Mouse (Mus musculus) gastrocnemius, adult 8-10 months (tissue): Measurements from ENCODE around the gene Tysnd1. TPM values are rescaled to one million over a fixed set of nuclear protein-coding genes. Genes with fewer than 3 reads are reported as not detected.

Experiments used
- DNase-seq, 2 experiments: peaks; one replicate each; pipeline ENCODE4 v3.0.0; 2022; ENCODE audit warnings: low spot score in 2 of 2
- total RNA-seq, 4 experiments: library from RNA; stranded (reverse); gene quantifications; 2 replicates each; pipeline ENCODE4 v1.2.4; 2022

The Tysnd1 gene
- total RNA-seq, 4 experiments from 2014 or later, result 12.6 to 16.1 (median 14.5) TPM

- DNase-seq, result peak; percentile 97 to 98
Observed at GRCm38 (mm10) chr10:61680015-61680913, 15.1 kb upstream of the Tysnd1 start, which contains the start of gene Sar1a. Sar1a (plus strand) TSS chr10:61680299.

DNA sequence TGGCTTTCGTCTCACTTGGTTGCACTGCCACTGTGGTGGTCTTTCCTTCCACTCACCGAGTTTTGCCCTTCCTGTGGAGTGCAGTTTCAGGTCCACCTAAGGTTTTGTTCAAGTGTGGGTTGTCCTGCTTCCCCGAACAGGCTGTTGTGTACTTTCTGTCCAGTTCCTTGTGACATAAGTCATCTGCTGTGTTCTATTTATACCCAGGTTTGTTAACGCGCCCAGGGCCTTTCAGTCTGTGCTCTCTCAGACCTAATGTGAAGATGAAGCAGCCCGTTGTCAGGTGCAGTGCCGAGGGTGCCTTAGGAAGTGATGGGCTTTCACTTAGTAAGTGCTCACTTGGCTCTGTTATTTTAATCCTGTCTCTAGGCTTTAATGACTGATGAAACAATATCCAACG, 5.9 kb upstream of the Tysnd1 start:
- DNase-seq, result peak; percentile 23 to 37

DNA sequence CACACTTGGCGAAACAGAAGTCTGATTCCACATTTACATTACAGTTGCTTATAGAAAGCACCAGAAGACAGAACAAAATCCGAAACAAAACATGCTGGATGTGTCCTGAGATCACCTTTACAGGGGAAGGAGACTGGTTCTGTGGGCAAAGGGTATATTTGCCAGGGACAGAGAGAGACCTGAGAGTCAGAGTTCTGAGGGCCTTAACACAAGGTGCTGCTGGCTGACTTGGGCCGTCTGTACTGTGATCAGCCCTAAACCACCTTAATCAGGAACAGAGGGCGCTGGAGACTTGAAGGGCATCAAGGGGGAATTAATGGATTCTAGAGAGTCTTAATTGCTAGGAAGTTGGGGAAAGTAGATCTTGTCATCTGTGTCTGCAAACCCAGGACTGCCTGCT, 1.8 kb upstream of the Tysnd1 start:
- no peak for DNase-seq

DNA sequence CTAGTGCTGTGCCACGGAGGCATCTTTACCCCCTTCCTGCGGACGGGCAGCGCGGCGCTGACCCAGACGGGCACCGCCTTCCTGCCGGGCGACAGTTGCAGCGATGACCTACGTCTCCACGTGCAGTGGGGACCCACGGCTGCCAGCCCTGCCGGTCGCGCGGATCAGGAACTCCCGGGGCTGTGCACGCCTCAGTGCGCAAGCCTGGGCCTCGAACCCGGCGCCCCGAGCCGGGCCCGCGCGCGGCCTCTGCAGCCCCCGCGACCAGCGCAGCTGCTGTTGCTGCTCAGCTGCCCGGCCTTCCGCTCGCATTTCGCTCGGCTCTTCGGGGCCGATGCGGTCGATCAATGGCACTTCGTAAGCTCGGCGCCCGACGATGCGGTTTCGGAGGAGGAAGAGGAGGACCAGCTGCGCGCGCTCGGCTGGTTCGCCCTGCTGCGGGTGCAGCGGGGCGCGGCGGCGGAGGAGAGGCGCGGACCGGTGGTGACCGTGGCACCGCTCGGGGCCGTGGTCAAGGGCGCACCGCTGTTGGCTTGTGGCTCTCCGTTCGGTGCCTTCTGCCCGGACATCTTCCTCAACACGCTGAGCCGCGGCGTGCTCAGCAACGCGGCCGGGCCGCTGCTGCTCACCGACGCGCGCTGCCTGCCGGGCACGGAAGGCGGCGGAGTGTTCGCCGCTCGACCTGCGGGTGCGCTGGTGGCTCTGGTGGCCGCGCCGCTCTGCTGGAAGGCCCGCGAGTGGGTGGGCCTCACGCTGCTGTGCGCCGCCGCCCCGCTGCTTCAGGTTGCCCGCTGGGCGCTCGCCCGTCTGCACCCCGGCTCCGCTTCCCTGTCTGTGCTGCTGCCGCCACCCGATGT, 617 bp downstream of the Tysnd1 start:
- DNase-seq, result no peak

- DNase-seq, result no peak
Observed at GRCm38 (mm10) chr10:61696560-61696823, 1.2 kb downstream of the Tysnd1 start.

GRCm38 (mm10) chr10:61697028-61697427, 1.7 kb downstream of the Tysnd1 start:
- DNase-seq, result no peak

DNA sequence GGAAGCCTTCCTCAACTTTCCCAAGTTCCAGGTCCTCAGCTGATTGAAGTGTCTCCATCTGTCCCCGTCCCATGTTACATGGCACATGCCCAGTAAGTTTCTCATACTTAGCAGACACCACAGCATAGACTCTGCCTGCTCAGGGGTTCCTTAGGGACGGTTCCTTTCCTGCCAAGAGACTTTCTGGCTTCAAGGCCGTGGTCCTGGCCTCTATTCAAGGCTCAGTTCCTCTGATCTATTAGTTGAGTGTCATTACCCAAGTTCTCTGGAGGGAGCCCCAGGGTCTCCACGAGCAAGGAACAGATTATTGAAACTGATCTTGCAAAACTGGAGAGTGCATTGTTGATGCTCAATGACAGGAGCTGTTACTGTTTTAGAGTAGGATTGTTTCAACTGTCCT, 9.3 kb downstream of the Tysnd1 start:
- no peak for DNase-seq

DNA sequence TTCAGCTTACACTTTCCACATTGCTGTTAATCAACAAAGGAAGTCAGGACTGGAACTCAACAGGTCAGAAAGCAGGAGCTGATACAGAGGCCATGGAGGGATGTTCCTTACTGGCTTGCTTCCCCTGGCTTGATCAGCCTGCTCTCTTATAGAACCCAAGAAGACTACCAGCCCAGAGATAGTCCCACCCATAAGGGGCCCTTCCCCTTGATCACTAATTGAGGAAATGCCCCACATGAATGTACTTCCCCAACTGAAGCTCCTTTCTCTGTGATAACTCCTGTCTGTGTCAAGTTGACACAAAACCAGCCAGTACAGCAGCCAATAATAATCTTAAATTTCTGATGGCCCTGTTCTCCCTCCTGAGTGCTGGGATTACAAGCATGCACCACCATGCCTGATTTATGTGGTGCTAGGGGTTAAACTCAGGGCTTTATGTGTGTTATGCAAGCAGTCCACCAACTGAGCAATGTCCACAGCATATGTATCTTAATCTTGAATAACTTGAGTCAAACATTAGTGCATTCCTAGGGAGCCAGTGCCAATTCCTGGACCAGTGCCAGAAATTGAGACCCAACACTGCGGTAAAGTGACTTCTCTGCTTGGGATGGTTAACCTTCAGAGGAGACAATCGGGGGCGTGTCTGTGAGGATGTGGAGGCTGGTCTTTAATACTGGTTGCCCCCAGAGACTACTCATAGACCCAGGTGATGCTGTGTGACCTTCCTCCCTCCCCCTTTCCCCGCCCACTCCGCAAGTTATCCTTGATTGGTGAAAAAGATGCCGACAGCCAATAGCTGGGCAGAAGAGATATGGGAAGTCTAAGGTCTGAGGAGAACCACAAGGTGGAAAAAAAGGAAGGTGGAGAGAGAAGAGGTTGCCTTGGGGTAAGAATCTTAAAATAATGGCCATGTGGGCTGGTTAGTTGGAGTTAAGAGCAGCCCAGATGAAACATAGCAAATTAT, 11.4 kb downstream of the Tysnd1 start:
- no peak for DNase-seq

DNA sequence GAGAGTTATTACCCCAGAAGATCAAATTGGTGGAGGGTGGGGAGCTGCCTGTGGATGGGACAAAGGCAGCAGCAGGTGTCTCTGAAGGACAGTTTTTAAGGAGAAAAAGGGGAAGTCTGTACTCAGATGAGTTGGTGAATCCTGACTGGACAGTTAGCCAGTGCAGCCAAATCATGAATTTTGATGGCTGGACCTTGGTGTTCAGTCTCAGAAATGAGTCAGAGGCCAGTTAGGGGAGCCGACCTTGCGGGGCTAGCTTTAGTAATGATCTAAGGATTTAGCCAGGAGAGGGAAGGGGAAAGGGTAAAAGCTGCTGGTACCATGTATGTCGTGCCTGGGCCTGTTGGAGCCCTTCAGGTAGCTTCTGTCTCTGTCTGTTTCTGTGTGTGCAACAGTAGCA, 18.3 kb downstream of the Tysnd1 start:
- DNase-seq, result no peak

DNA sequence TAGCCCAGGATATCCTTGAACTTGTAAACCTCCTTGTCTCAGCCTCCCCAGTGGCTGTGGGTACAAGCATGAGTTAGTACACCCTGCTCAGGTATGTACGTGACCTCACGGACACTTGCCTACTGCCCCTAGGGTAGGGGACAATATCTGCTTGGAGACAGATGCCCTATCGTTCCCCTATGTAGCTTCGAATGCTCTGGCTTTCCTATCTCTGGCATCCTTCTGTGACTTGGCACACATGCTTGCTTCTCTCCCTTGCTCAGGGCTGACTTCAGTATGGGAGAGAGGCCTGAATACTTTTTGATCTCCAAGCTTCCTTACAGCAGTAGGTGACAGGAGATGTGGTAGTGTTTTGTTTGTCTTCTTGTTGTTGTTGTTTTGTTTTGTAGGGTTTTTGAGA, 18.8 kb downstream of the Tysnd1 start:
- no peak for DNase-seq

GRCm38 (mm10) chr10:61714771-61715461, 19.6 kb downstream of the Tysnd1 start, which contains the start of gene Aifm2:
Aifm2 (plus strand) TSS chr10:61715263.
- DNase-seq, result peak; percentile 51 to 73

- DNase-seq, result no peak
Observed at GRCm38 (mm10) chr10:61715462-61715837, 20.1 kb downstream of the Tysnd1 start.

DNA sequence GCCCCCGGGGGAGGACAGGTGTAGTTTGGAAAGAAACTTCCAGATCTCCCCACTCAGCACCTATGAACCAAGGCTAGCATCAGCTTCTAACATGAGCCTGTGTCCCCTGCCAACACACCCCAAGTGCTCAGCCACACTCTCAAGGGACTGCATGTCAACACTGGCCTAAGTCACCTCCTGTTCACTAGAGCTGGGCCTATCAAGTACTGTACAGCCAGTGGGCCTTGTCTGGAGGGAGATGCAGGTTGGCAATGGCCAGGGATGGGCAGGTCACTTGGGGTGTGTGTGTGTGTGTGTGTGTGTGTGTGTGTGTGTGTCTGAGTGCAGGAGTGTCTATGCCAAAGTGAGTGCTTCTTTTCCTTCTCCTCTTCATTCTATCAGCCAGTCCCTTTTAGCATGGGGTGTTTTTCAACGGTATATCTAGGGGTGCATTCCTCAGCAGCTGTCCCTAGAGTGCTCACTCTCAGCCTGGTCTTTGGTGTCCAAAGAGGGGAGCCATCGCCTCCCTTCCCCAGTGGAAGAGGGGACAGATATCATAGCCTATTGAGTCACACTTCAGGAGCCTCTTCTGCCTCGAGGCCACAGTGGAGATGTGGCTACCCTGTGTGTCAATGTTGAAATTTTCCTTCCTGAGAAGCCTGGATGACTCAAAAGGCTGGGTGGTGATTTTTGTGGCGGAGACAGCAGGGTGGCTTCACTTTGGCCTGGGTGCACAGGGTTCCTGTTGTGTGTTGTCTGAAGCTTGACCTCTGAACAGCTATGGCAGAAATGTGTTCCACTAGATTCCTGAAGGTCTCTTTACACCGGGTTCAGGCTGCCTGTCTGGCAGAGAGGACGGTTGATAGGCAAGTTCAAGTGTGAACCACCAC, 20.9 kb downstream of the Tysnd1 start:
- DNase-seq, result no peak

DNA sequence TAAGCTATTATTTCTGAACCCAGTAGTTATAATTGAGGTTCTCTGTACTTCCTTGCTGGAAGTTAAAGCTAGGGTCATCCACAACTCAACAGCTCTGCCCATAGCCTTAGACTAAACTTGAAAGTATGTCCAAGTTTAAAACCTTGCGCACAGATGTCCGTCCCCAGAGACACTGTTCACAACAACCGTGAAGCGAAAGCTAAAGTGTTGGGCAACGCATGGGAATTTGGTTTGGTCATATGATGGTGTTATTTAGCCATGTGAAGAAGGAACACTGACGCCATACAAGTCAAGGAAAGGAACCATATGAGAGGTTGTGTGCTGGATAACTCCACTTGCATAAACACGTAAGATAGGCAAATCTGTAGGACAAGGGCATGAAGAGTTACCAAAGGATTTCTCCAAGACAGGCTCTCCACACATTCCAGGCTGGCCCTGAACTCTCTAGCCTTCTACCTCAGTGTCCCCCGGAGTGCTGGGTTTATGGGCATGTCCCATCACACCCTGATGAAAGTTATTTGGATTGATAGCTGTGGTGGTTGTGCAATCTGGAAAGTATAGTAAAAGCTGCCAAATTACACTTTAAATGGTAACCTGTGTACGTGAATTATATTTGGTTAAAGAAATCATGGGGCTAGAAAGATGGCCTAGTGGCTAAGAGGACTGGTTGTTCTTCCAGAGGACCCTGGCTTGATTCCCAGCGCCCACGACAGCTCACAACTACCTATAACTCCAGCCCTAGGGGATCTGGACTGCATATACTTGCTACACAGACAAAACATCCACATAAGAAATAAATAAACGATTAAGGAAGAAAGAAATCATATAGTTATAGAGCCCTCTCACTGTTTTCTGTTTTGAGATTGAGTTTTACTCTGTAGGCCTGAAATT, 22.3 kb downstream of the Tysnd1 start:
- DNase-seq, result no peak

GRCm38 (mm10) chr10:61720331-61720730, 25.0 kb downstream of the Tysnd1 start:
- no peak for DNase-seq

DNA sequence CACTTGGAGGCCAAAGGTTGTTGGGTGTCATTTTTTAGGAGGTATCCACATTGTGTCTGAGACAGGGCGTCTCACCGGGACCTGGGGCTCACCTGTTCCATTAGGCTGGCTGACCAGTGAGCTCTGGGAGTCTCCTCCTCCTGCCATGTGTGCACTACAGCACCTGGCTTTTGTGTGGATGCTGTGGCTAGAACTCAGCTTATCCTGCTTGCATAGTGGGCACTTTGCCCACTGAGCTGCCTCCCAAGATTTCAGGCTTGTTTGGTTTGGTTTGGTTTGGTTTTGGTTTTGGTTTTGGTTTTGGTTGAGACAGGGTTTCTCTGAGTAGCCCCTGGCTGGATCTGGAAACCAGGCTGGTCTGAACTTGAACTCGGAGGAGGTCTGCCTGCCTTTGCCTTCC, 26.9 kb downstream of the Tysnd1 start:
- no peak for DNase-seq

DNA sequence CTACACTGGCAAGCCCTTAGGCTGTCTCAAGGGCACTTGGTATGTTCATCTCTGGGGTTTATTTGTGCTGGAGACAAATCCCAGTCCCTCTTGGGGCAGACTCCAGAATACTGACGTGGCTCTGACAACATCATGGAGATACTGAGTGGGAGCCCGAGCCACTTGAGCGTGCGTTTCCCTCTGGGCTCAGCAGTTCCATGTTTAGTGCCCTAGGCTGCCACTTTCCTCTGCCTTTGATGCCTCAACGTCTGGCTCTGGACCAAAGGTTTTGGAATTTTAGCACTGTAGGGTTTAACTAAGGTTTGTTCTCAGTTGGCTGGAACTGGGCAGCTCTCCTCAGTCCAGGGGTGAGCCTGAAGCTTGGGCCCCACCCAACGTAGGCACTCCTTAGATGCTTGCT, 28.0 kb downstream of the Tysnd1 start:
- DNase-seq, result no peak

GRCm38 (mm10) chr10:61729181-61729580, 33.9 kb downstream of the Tysnd1 start:
- no peak for DNase-seq

DNA sequence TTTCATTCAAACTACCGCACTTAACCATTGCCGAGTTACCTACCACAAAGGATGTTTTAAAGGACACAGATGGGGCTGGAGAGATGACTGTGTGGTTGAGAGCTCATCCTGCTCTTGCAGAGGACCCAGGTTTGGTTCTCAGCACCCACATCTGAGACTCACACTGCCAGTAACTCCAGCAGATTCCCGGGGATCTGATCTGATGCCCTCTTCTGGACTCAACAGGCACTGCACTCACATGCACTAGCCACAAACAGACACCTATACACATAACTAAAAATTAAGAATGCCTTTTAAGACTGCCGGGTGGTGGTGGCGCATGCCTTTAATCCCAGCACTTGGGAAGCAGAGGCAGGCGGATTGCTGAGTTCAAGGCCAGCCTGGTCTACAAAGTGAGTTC, 34.9 kb downstream of the Tysnd1 start:
- DNase-seq, result no peak
